Mouse (Mus musculus) embryonic fibroblast, embryonic 13.5 days (primary cell): ENCODE results near the gene Akap5. TPM values are rescaled to one million over a fixed set of nuclear protein-coding genes. Genes with fewer than 3 reads are reported as not detected.

Experiments used
- H3K27ac ChIP-seq: 2 replicates; pipeline ENCODE4 v1.5.1; 2012; ENCODE audit warnings: low read length, control low read depth, inconsistent platforms; ENCODE audit not compliant: insufficient read depth
- H3K4me1 ChIP-seq: 2 replicates; pipeline ENCODE4 v1.6.1; 2011; ENCODE audit warnings: low read length; ENCODE audit not compliant: control insufficient read depth, insufficient read depth
- H3K4me3 ChIP-seq: 2 replicates; pipeline ENCODE4 v1.5.1; 2011; ENCODE audit warnings: mild to moderate bottlenecking, control low read depth, low read length; ENCODE audit not compliant: insufficient read depth
- CTCF ChIP-seq: IDR thresholded peaks from 2 replicates; pipeline ENCODE4 v1.5.1; 2011; ENCODE audit warnings: mild to moderate bottlenecking, control low read depth, low read length, moderate library complexity, borderline replicate concordance; ENCODE audit not compliant: insufficient read depth
- POLR2A ChIP-seq: IDR thresholded peaks from 2 replicates; pipeline ENCODE4 v1.6.1; 2011; ENCODE audit warnings: low read depth, mild to moderate bottlenecking, control low read depth, low read length, moderate library complexity
- polyA plus RNA-seq: library from polyadenylated mRNA; stranded (reverse); fragments of >200 nt; gene quantifications from 2 replicates; pipeline ENCODE4 v1.2.4, GENCODE M21; 2011; ENCODE audit warnings: low read depth; ENCODE audit not compliant: missing spikeins, insufficient read length

The Akap5 gene
- polyA plus RNA-seq, 1 experiment: 0.68 TPM

DNA sequence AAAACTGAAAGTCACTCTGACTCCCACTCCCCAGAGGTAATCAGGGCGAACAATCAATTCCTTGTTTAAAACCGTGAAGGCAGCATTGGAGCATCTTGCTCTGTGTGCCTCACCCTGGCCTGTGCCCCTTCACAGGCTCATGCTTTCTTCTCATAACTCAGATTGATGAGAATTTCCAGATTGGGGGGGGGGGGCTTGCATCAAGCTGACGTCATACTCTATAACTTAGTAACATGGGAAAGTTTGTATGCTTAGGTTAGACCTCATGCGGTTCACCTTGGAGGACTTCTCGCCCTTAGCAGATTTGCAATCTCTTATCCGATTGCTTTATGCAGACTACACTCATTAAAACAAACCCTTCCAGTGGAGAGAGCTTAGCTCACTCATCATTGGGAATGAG, 49.3 kb downstream of the Akap5 start:
- no peak overlapping the region for H3K4me3 ChIP-seq
- H3K4me1 ChIP-seq: peaks cover 6% of the 10 kb centered on the region
- H3K27ac ChIP-seq: no peak overlapping the region
- TF ChIP-seq POLR2A: no peak
- no peak for TF ChIP-seq CTCF

DNA sequence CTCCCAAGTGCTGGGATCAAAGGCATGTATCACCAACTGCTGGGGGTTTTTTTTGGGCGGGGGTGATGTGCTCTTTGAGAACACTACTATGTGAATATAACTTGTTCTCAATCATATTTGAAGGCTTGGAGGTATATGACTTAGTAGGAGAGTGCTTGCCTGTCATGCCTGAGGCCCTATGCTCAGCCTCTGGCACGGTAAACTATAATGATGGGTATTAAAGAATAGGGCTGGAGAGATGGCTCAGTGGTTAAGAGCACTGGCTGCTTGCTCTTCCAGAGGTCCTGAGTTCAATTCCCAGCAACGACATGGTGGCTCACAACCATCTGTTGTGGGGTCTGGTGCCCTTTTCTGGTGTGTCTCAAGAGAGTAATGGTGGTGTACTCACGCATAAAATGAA, 50.2 kb downstream of the Akap5 start:
- H3K27ac ChIP-seq: no peak overlapping the region
- TF ChIP-seq CTCF (no peak), POLR2A (no peak)
- H3K4me3 ChIP-seq: no peak overlapping the region
- peaks cover 6% of the 10 kb centered on the region for H3K4me1 ChIP-seq

GRCm38 (mm10) chr12:76375506-76375905, 50.8 kb downstream of the Akap5 start:
- TF ChIP-seq POLR2A: no peak
- no peak for TF ChIP-seq CTCF
- H3K4me1 ChIP-seq: peaks cover 6% of the 10 kb centered on the region
- no peak overlapping the region for H3K27ac ChIP-seq
- H3K4me3 ChIP-seq: no peak overlapping the region

- TF ChIP-seq POLR2A: no peak
- TF ChIP-seq CTCF: peak; percentile 45; the same call in 1 of the 2 replicates
- no peak overlapping the region for H3K27ac ChIP-seq
- H3K4me3 ChIP-seq: no peak overlapping the region
- peaks cover 6% of the 10 kb centered on the region for H3K4me1 ChIP-seq
Observed at GRCm38 (mm10) chr12:76376649-76377048, 52.0 kb downstream of the Akap5 start.

- TF ChIP-seq POLR2A: no peak
- no peak for TF ChIP-seq CTCF
- no peak overlapping the region for H3K27ac ChIP-seq
Observed at GRCm38 (mm10) chr12:76377059-76377458, 52.4 kb downstream of the Akap5 start.

DNA sequence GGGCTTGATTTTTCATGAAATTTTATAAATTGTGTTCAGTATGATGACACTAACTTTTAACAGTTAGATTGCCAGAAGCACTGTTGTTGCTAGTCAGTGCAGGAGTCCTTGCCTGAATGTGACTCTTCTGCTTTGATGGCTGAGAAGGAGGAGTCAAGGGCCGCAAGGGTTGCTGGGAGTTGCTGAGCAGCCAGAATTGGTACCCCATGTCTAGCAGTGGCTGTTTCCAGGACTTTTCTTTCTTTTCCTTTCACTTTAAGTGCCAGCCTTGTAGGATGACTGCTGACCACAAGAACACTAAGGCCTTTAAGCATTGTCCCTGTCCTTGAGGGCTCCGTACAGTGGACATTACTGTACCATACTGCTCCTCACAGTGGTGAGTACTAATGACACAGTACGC, 53.0 kb downstream of the Akap5 start:
- Histone ChIP-seq H3K27ac (no peak overlapping the region), H3K4me3 (no peak overlapping the region), H3K4me1 (peaks cover 6% of the 10 kb centered on the region)
- TF ChIP-seq POLR2A: no peak
- TF ChIP-seq CTCF: no peak

More at GRCm38 (mm10) chr12:76377059-76377458, 52.4 kb downstream of the Akap5 start:
- Histone ChIP-seq H3K4me1 (peaks cover 6% of the 10 kb centered on the region), H3K4me3 (no peak overlapping the region)

GRCm38 (mm10) chr12:76378556-76378955, 53.9 kb downstream of the Akap5 start:
- no peak overlapping the region for H3K4me3 ChIP-seq
- no peak overlapping the region for H3K27ac ChIP-seq
- peaks cover 4% of the 10 kb centered on the region; the same call in 1 of the 2 replicates for H3K4me1 ChIP-seq
- TF ChIP-seq POLR2A: no peak
- no peak for TF ChIP-seq CTCF

- no peak overlapping the region for H3K4me3 ChIP-seq
- H3K27ac ChIP-seq: no peak overlapping the region
- TF ChIP-seq POLR2A: no peak
- TF ChIP-seq CTCF: no peak
- no peaks in the 10 kb centered on the region for H3K4me1 ChIP-seq
Observed at GRCm38 (mm10) chr12:76380151-76380550, 55.5 kb downstream of the Akap5 start.

Other genes with a start within 250 kb of the Akap5 start
- gene Esr2, start 147.6 kb upstream of the Akap5 start, polyA plus RNA-seq: 0.37 and 0.50 TPM in 2 replicates
- gene Tex21, start 78.1 kb upstream of the Akap5 start, polyA plus RNA-seq: not detected in 2 replicates
- gene Mthfd1, start 69.6 kb upstream of the Akap5 start, polyA plus RNA-seq: 30.9 and 38.6 TPM in 2 replicates
- gene Zbtb25, start 44.7 kb downstream of the Akap5 start, polyA plus RNA-seq: 24.0 and 29.2 TPM in 2 replicates
- 13.5 and 15.2 TPM in 2 replicates for gene Zbtb1, start 45.4 kb downstream of the Akap5 start, polyA plus RNA-seq
- gene Hspa2, start 79.3 kb downstream of the Akap5 start, polyA plus RNA-seq: 8.6 and 13.7 TPM in 2 replicates
- gene Ppp1r36, start 92.6 kb downstream of the Akap5 start, polyA plus RNA-seq: 1.4 and 1.8 TPM in 2 replicates
- 21.8 and 25.1 TPM in 2 replicates for gene Plekhg3, start 206.0 kb downstream of the Akap5 start, polyA plus RNA-seq